Mouse (Mus musculus): Measurements from ENCODE around the gene Hspb9. TPM values are rescaled to one million over a fixed set of nuclear protein-coding genes. Genes with fewer than 3 reads are reported as not detected.

Gene Hspb9
- polyA plus RNA-seq (2016; fragmentation: Nextera tagmentation; extraction: Ambion mirVana) = 0.33 TPM in 1 of 2 replicates, not detected in the other

DNA sequence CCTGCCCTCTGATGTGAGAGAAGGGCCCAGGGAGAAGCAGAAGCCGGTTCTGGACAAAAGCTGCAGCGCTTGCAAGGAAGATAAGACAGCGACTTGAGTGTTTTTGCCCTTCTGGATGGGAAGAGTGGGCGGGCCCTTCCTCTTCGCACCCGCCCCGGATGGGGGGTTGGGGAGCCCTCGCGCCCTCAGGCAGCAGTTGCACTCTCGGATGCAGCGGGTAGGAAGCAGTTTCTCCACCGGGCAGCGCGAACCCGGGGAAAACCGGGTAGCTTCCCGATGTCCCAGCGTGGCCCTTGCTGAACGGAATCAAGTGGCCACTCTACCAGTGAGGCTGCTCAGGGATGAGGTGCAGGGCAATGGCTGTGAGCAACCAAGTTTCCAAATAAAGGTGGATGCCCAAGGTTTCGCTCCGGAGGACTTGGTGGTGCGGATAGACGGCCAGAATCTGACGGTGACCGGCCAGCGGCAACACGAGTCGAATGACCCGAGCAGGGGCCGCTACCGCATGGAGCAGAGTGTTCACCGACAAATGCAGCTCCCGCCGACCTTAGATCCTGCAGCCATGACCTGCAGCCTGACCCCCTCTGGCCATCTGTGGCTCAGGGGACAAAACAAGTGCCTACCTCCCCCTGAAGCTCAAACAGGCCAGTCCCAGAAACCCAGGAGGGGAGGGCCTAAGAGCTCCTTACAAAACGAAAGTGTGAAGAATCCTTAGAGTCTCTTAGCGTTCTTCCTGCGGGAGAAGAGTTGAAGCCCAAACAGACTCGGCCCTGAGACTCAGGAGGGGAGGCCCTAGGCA, at the start of gene Hspb9:
Hspb9 (plus strand) TSS at position 116 of the 799 bp plus-strand sequence.
- no peak for ATAC-seq (ENCODE audit: insufficient number of reproducible peaks, insufficient read depth, low FRiP score, low TSS enrichment)
- Histone ChIP-seq H3K27ac (peak within 1 kb of the TSS; percentile 76), H3K4me1 (peaks cover 30% of the 10 kb centered on the region), H3K9ac (peak within 1 kb of the TSS; percentile 42), H3K9me3 (no peaks in the 10 kb centered on the region), H3K36me3 (peaks cover 55% of the 10 kb centered on the region), H3K27me3 (no peaks in the 10 kb centered on the region), H3K4me2 (replicated peaks) (peak within 1 kb of the TSS; percentile 73), H3K4me3 (peak within 1 kb of the TSS; percentile 96)
- 5% methylated on average over 38 of the region's 38 CpGs for WGBS

GRCm38 (mm10) chr11:100671049-100671448, 42.6 kb upstream of the Hspb9 start:
- Histone ChIP-seq H3K4me3 (no peak overlapping the region), H3K4me2 (replicated peaks) (no peak overlapping the region), H3K27me3 (peaks cover 19% of the 10 kb centered on the region), H3K9me3 (no peaks in the 10 kb centered on the region), H3K36me3 (no peaks in the 10 kb centered on the region), H3K27ac (no peak overlapping the region), H3K4me1 (0 out of 2 replicates have a peak, but pooled peaks cover 10% of the 10 kb centered on the region), H3K9ac (no peak overlapping the region)
- WGBS = 82% methylated on average over 1 of the region's 1 CpGs
- no peak for ATAC-seq (ENCODE audit: insufficient number of reproducible peaks, insufficient read depth, low FRiP score, low TSS enrichment)

- no peak for ATAC-seq (ENCODE audit: insufficient number of reproducible peaks, insufficient read depth, low FRiP score, low TSS enrichment)
- H3K27me3 ChIP-seq = peaks cover 19% of the 10 kb centered on the region
- 66% methylated on average over 2 of the region's 2 CpGs for WGBS
- H3K9ac ChIP-seq = no peak overlapping the region
- H3K4me1 ChIP-seq = 0 out of 2 replicates have a peak, but pooled peaks cover 10% of the 10 kb centered on the region
- H3K9me3 ChIP-seq = no peaks in the 10 kb centered on the region
- H3K4me3 ChIP-seq = no peak overlapping the region
- H3K27ac ChIP-seq = no peak overlapping the region
- H3K4me2 ChIP-seq (replicated peaks) = no peak overlapping the region
- no peaks in the 10 kb centered on the region for H3K36me3 ChIP-seq
Observed at GRCm38 (mm10) chr11:100671956-100672355, 41.7 kb upstream of the Hspb9 start.

GRCm38 (mm10) chr11:100673169-100673568, 40.5 kb upstream of the Hspb9 start:
- Histone ChIP-seq H3K9me3 (no peaks in the 10 kb centered on the region), H3K36me3 (no peaks in the 10 kb centered on the region), H3K9ac (peak overlapping the region; percentile 44), H3K4me3 (peak overlapping the region; percentile 18), H3K4me2 (replicated peaks) (peak overlapping the region; percentile 47), H3K27me3 (peaks cover 19% of the 10 kb centered on the region), H3K4me1 (0 out of 2 replicates have a peak, but pooled peaks cover 10% of the 10 kb centered on the region), H3K27ac (no peak overlapping the region)
- WGBS = 3% methylated on average over 23 of the region's 23 CpGs
- no peak for ATAC-seq (ENCODE audit: insufficient number of reproducible peaks, insufficient read depth, low FRiP score, low TSS enrichment)

DNA sequence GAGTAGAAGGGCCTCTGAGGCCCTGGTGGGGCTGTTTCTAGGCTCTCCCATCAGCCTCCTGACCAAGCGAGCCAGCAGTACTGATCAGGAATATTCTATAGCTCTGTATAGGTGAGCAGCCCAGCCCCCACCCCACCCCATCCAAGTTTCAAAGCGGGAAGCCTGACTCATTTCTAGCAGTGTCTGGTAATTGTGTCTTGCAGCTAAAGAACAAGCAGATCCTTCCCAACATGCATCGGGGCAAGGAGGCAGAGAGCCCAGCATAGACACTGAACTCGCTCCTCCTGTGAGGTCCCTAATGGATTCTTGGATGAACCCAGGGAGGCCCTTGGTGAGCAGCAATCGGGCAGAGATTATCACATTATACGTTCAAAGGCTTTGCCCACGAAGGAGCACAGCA, 35.8 kb upstream of the Hspb9 start:
- no peaks in the 10 kb centered on the region for H3K9me3 ChIP-seq
- H3K27ac ChIP-seq = no peak overlapping the region
- H3K9ac ChIP-seq = no peak overlapping the region
- H3K27me3 ChIP-seq = peaks cover 9% of the 10 kb centered on the region
- H3K4me3 ChIP-seq = no peak overlapping the region
- H3K4me1 ChIP-seq = 0 out of 2 replicates have a peak, but pooled peaks cover 7% of the 10 kb centered on the region
- no peak overlapping the region for H3K4me2 ChIP-seq (replicated peaks)
- no peak for ATAC-seq (ENCODE audit: insufficient number of reproducible peaks, insufficient read depth, low FRiP score, low TSS enrichment)
- H3K36me3 ChIP-seq = no peaks in the 10 kb centered on the region
- WGBS = 62% methylated on average over 7 of the region's 7 CpGs

GRCm38 (mm10) chr11:100681826-100682225, 31.8 kb upstream of the Hspb9 start:
- H3K27me3 ChIP-seq = no peaks in the 10 kb centered on the region
- H3K4me3 ChIP-seq = no peak overlapping the region
- WGBS = 70% methylated on average over 5 of the region's 5 CpGs
- H3K9me3 ChIP-seq = no peaks in the 10 kb centered on the region
- no peak overlapping the region for H3K9ac ChIP-seq
- H3K4me1 ChIP-seq = no peaks in the 10 kb centered on the region
- ATAC-seq (ENCODE audit: insufficient number of reproducible peaks, insufficient read depth, low FRiP score, low TSS enrichment) = no peak
- H3K36me3 ChIP-seq = no peaks in the 10 kb centered on the region
- H3K27ac ChIP-seq = no peak overlapping the region
- no peak overlapping the region for H3K4me2 ChIP-seq (replicated peaks)

DNA sequence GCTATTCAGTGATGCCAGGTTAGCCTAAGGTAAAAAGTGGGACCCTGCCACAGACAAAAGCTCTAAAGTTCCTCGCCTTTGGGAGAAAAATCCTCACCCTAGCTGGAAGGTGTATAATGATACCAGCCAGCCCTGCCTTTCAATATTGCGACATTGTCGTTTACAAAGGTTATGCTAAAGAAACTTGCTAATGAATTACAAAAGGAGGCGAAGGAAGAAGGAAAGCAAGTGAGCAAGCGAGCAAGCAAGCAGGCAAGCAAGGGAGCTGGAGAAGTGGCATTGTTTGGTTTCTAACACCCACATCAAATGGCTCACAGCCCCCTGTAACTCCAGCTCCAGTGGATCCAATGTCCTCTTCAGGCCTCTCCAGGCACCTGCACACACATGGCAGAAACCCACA, 31.1 kb upstream of the Hspb9 start:
- WGBS = 77% methylated on average over 5 of the region's 5 CpGs
- no peak overlapping the region for H3K4me2 ChIP-seq (replicated peaks)

GRCm38 (mm10) chr11:100684084-100684483, 29.6 kb upstream of the Hspb9 start:
- Histone ChIP-seq H3K4me1 (no peaks in the 10 kb centered on the region), H3K27me3 (no peaks in the 10 kb centered on the region), H3K9ac (no peak overlapping the region), H3K4me3 (no peak overlapping the region), H3K36me3 (no peaks in the 10 kb centered on the region), H3K27ac (no peak overlapping the region), H3K9me3 (no peaks in the 10 kb centered on the region), H3K4me2 (replicated peaks) (no peak overlapping the region)
- WGBS = 67% methylated on average over 2 of the region's 2 CpGs
- ATAC-seq (ENCODE audit: insufficient number of reproducible peaks, insufficient read depth, low FRiP score, low TSS enrichment) = no peak

More for the DNA sequence above, 31.1 kb upstream of the Hspb9 start:
- H3K9ac ChIP-seq = no peak overlapping the region
- no peak overlapping the region for H3K27ac ChIP-seq
- no peaks in the 10 kb centered on the region for H3K27me3 ChIP-seq
- H3K9me3 ChIP-seq = no peaks in the 10 kb centered on the region
- no peaks in the 10 kb centered on the region for H3K4me1 ChIP-seq
- no peak for ATAC-seq (ENCODE audit: insufficient number of reproducible peaks, insufficient read depth, low FRiP score, low TSS enrichment)
- no peak overlapping the region for H3K4me3 ChIP-seq
- no peaks in the 10 kb centered on the region for H3K36me3 ChIP-seq

- Histone ChIP-seq H3K9me3 (no peaks in the 10 kb centered on the region), H3K36me3 (no peaks in the 10 kb centered on the region), H3K4me2 (replicated peaks) (no peak overlapping the region), H3K27ac (no peak overlapping the region), H3K4me3 (no peak overlapping the region), H3K27me3 (0 out of 2 replicates have a peak, but pooled peaks cover 6% of the 10 kb centered on the region), H3K9ac (no peak overlapping the region), H3K4me1 (no peaks in the 10 kb centered on the region)
- ATAC-seq (ENCODE audit: insufficient number of reproducible peaks, insufficient read depth, low FRiP score, low TSS enrichment) = no peak
- WGBS = 72% methylated on average over 3 of the region's 3 CpGs
Observed at GRCm38 (mm10) chr11:100685371-100685770, 28.3 kb upstream of the Hspb9 start.

- no peaks in the 10 kb centered on the region for H3K36me3 ChIP-seq
Observed at GRCm38 (mm10) chr11:100687265-100687664, 26.4 kb upstream of the Hspb9 start.

DNA sequence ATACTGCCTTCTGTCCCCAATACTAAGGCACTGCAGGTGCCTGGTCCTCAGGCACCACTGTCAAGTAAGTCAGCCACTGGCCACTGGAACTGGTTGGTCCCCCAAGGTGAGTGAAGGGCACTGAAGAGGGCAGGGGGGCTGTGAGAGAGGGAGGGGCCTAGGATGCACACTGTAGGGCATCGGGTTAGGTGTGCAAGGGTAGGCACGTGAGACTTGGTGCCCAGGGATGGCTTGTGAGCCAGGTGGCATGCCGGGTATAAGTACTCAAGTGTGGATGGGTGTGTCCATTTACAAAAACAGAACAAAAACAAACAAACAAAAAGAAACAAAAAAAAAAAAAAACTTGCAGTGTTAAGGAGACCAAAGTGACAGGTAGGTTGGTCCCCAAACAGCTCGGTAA, 25.2 kb upstream of the Hspb9 start:
- ATAC-seq (ENCODE audit: insufficient number of reproducible peaks, insufficient read depth, low FRiP score, low TSS enrichment) = no peak

More at GRCm38 (mm10) chr11:100687265-100687664, 26.4 kb upstream of the Hspb9 start:
- Histone ChIP-seq H3K9me3 (no peaks in the 10 kb centered on the region), H3K4me3 (no peak overlapping the region), H3K27me3 (peaks cover 21% of the 10 kb centered on the region), H3K9ac (no peak overlapping the region), H3K27ac (no peak overlapping the region), H3K4me1 (peaks cover 6% of the 10 kb centered on the region; the same call in 1 of the 2 replicates), H3K4me2 (replicated peaks) (no peak overlapping the region)
- WGBS = 81% methylated on average over 7 of the region's 7 CpGs
- no peak for ATAC-seq (ENCODE audit: insufficient number of reproducible peaks, insufficient read depth, low FRiP score, low TSS enrichment)

DNA sequence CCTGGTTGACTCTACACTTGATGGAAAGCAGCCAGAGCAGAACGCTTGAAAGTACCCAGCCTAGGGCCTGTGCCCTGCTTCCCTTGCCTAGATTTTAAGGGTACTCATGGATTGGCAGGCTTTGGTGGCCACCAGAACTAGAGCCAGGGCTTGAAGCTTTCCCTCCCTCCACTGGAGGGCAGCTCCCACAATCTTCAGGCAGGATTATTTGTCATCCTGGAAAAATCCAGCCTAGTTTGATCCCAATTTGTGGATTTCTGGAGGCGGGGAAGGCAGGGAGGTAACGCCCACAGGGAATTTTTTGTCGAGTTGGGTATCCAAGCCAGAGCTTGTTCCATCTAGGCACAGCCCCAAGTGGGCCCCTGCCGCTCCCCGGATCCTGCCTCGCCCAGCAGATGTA, 23.3 kb upstream of the Hspb9 start:
- Histone ChIP-seq H3K9ac (no peak overlapping the region), H3K4me3 (no peak overlapping the region), H3K27me3 (peaks cover 29% of the 10 kb centered on the region), H3K36me3 (no peaks in the 10 kb centered on the region), H3K4me1 (peaks cover 9% of the 10 kb centered on the region; the same call in 1 of the 2 replicates), H3K27ac (no peak overlapping the region), H3K4me2 (replicated peaks) (no peak overlapping the region), H3K9me3 (no peaks in the 10 kb centered on the region)
- no peak for ATAC-seq (ENCODE audit: insufficient number of reproducible peaks, insufficient read depth, low FRiP score, low TSS enrichment)
- 71% methylated on average over 7 of the region's 7 CpGs for WGBS

More for the DNA sequence above, 25.2 kb upstream of the Hspb9 start:
- H3K27me3 ChIP-seq = peaks cover 29% of the 10 kb centered on the region
- no peak overlapping the region for H3K4me3 ChIP-seq
- peaks cover 9% of the 10 kb centered on the region; the same call in 1 of the 2 replicates for H3K4me1 ChIP-seq
- H3K27ac ChIP-seq = no peak overlapping the region
- no peaks in the 10 kb centered on the region for H3K9me3 ChIP-seq
- WGBS = 79% methylated on average over 4 of the region's 4 CpGs
- H3K4me2 ChIP-seq (replicated peaks) = no peak overlapping the region
- no peak overlapping the region for H3K9ac ChIP-seq
- H3K36me3 ChIP-seq = no peaks in the 10 kb centered on the region

Measured in embryonic facial prominence, embryonic 12.5 days (tissue).